Mouse (Mus musculus): ENCODE measurements around the gene Slc9a3r2. TPM values are rescaled to one million over a fixed set of nuclear protein-coding genes. Genes with fewer than 3 reads are reported as not detected.

Gene Slc9a3r2
- polyA plus RNA-seq, 1 experiment from 2014 or later: 44.9 TPM

GRCm38 (mm10) chr17:24600502-24600901 is 49.6 kb downstream of the Slc9a3r2 start:
- H3K36me3 ChIP-seq (ENCODE audit: control insufficient read depth, insufficient read depth, low read length): peaks cover 55% of the 10 kb centered on the region

DNA sequence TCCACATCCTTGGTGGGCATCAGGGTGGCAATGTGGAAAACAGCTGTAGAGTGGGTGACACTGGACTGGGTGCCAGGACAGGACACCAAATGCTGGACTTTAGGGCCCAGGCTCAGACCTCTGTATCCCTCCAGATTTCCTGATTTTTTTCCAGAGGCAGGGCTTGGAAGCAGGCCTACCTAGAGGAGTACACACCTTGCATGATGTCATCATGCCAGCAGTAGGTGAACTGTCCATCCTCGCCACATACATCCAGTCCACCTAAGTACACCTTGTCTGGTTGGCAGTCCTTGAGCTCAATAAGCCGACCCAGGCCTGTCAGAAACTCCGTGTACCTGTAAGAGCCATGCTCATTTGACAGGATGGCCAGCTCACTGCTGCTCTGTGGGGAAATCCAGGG is 52.1 kb downstream of the Slc9a3r2 start:
- no peak for ATAC-seq (ENCODE audit: insufficient number of reproducible peaks, insufficient read depth, low FRiP score, low read depth)
- H3K4me2 ChIP-seq (replicated peaks; ENCODE audit: low read depth, low read length): no peak overlapping the region
- no peak overlapping the region for H3K27ac ChIP-seq (ENCODE audit: low read length)
- 86% methylated on average over 3 of the region's 3 CpGs for WGBS
- no peaks in the 10 kb centered on the region for H3K4me1 ChIP-seq (ENCODE audit: control insufficient read depth, insufficient read depth, low read length)
- peaks cover 69% of the 10 kb centered on the region for H3K36me3 ChIP-seq (ENCODE audit: control insufficient read depth, insufficient read depth, low read length)
- no peak overlapping the region for H3K4me3 ChIP-seq (ENCODE audit: low read depth, low read length)
- no peaks in the 10 kb centered on the region for H3K27me3 ChIP-seq (ENCODE audit: control insufficient read depth, insufficient read depth, low read length)
- H3K9ac ChIP-seq (replicated peaks; ENCODE audit: low read depth, low read length): no peak overlapping the region
- no peaks in the 10 kb centered on the region for H3K9me3 ChIP-seq (ENCODE audit: control insufficient read depth, low read depth, low read length)

More at GRCm38 (mm10) chr17:24600502-24600901, 49.6 kb downstream of the Slc9a3r2 start:
- ATAC-seq (ENCODE audit: insufficient number of reproducible peaks, insufficient read depth, low FRiP score, low read depth): no peak
- 90% methylated on average over 4 of the region's 4 CpGs for WGBS
- Histone ChIP-seq H3K4me2 (replicated peaks; ENCODE audit: low read depth, low read length) (no peak overlapping the region), H3K9ac (replicated peaks; ENCODE audit: low read depth, low read length) (no peak overlapping the region), H3K27ac (ENCODE audit: low read length) (no peak overlapping the region), H3K27me3 (ENCODE audit: control insufficient read depth, insufficient read depth, low read length) (no peaks in the 10 kb centered on the region), H3K9me3 (ENCODE audit: control insufficient read depth, low read depth, low read length) (no peaks in the 10 kb centered on the region), H3K4me1 (ENCODE audit: control insufficient read depth, insufficient read depth, low read length) (no peaks in the 10 kb centered on the region), H3K4me3 (ENCODE audit: low read depth, low read length) (no peak overlapping the region)

DNA sequence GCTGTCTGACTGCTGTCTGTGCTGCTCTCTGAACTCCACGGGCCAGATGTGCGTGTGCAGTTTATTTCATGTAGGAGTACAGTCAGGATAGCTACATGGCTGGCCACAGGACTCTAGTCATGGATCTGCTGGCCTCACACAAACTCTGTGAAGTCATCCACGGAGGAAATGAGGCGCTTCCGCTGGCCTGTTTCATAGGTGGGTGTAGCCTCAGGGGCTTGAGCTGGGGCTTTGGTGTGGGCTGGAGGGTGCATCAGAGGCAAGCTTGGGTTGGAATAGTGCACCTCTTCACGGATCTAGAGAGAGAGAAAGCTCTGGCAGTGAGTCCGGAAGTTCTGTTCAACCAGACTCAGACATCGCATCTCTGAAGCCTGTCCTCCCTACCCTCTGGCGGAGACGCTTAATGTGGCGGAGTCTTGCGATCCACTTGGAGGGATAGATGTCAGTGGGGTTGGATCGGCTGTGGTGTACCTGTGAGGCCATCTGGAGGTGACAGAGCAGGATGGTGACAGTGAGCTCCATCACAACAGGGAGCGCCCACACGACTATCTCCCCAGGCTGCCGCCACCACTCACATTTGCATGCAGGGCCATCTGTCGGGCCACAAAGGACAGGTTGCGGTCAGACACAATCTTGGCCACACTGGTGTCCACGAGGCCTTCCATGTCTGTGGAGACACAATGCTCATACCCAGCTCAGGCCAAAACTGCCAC is 53.5 kb downstream of the Slc9a3r2 start:
- 90% methylated on average over 19 of the region's 19 CpGs for WGBS
- Histone ChIP-seq H3K9me3 (ENCODE audit: control insufficient read depth, low read depth, low read length) (no peaks in the 10 kb centered on the region), H3K4me1 (ENCODE audit: control insufficient read depth, insufficient read depth, low read length) (no peaks in the 10 kb centered on the region), H3K4me3 (ENCODE audit: low read depth, low read length) (no peak overlapping the region), H3K27ac (ENCODE audit: low read length) (no peak overlapping the region), H3K9ac (replicated peaks; ENCODE audit: low read depth, low read length) (no peak overlapping the region), H3K36me3 (ENCODE audit: control insufficient read depth, insufficient read depth, low read length) (peaks cover 69% of the 10 kb centered on the region), H3K27me3 (ENCODE audit: control insufficient read depth, insufficient read depth, low read length) (no peaks in the 10 kb centered on the region), H3K4me2 (replicated peaks; ENCODE audit: low read depth, low read length) (no peak overlapping the region)
- ATAC-seq (ENCODE audit: insufficient number of reproducible peaks, insufficient read depth, low FRiP score, low read depth): no peak

DNA sequence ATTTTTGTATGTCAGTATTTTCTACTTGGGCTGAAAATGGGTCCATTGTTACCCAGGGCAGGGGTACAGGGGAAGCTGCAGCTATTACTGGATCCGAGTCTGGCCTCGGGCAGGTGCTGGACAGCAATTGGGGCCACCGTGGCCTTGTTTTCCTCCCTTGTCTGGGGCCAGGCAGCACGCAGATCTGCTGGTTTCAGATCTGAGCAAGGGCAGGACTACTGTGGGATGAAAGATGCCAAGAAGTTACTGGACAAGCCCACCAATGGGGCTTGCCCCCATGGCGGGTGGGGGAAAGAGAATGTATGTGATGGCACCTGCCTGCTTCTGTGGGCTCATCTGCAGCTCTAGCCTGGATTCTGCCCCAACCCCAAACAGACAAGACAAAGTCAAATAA is 54.1 kb downstream of the Slc9a3r2 start:
- H3K27ac ChIP-seq (ENCODE audit: low read length): no peak overlapping the region
- peaks cover 72% of the 10 kb centered on the region for H3K36me3 ChIP-seq (ENCODE audit: control insufficient read depth, insufficient read depth, low read length)
- ATAC-seq (ENCODE audit: insufficient number of reproducible peaks, insufficient read depth, low FRiP score, low read depth): no peak
- no peaks in the 10 kb centered on the region for H3K27me3 ChIP-seq (ENCODE audit: control insufficient read depth, insufficient read depth, low read length)
- no peak overlapping the region for H3K4me3 ChIP-seq (ENCODE audit: low read depth, low read length)
- no peak overlapping the region for H3K4me2 ChIP-seq (replicated peaks; ENCODE audit: low read depth, low read length)
- no peaks in the 10 kb centered on the region for H3K9me3 ChIP-seq (ENCODE audit: control insufficient read depth, low read depth, low read length)
- H3K4me1 ChIP-seq (ENCODE audit: control insufficient read depth, insufficient read depth, low read length): no peaks in the 10 kb centered on the region
- H3K9ac ChIP-seq (replicated peaks; ENCODE audit: low read depth, low read length): no peak overlapping the region
- WGBS: 69% methylated on average over 5 of the region's 5 CpGs

DNA sequence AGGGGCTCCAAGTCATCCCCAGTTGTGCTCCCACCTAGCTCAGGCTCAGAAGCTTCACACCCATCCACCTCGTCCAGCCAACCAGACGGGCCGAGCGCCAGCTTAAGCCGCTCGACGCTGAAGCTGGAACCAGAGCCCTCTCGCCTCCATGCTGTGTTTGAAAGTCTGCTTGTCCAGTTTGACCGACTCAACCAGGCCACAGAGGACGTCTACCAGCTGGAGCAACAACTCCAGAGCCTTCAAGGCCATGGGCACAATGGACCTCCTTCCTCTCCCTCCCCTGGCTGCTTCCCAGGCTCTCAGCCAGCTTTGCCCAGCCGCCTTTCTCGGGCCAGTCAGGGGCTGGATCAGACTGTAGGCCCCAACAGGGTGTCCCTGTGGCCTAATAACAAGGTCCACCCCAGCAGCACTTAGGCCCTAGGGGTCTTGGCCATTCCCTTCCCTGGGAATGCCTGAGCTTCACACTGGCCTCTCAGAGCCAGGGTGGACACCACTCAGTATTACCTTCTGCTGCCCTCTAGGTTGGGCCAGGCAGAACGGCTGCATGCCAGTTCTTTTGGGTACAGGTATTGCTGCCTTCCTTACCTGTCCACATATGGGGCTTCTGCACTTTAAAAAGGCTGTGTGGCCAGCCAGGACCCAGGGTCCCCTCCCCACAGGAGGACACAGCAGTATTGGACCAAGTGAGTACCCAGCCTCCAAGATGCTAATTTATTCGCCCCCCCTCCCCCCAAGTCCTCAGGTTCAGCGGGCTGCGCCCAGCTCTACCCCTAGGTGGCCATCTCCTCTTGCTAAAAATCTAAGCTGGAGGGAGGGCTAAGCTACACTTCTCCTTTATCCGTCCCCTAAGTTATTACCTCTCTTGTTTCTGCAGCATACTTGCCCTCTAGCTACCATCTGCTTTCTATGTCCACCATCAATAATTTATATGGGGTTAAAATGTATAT is 54.7 kb downstream of the Slc9a3r2 start:
- ATAC-seq (ENCODE audit: insufficient number of reproducible peaks, insufficient read depth, low FRiP score, low read depth): no peak
- peaks cover 77% of the 10 kb centered on the region for H3K36me3 ChIP-seq (ENCODE audit: control insufficient read depth, insufficient read depth, low read length)
- no peak overlapping the region for H3K4me2 ChIP-seq (replicated peaks; ENCODE audit: low read depth, low read length)
- H3K9ac ChIP-seq (replicated peaks; ENCODE audit: low read depth, low read length): no peak overlapping the region
- H3K27ac ChIP-seq (ENCODE audit: low read length): no peak overlapping the region
- no peaks in the 10 kb centered on the region for H3K4me1 ChIP-seq (ENCODE audit: control insufficient read depth, insufficient read depth, low read length)
- WGBS: 78% methylated on average over 17 of the region's 17 CpGs
- no peaks in the 10 kb centered on the region for H3K27me3 ChIP-seq (ENCODE audit: control insufficient read depth, insufficient read depth, low read length)
- no peak overlapping the region for H3K4me3 ChIP-seq (ENCODE audit: low read depth, low read length)
- H3K9me3 ChIP-seq (ENCODE audit: control insufficient read depth, low read depth, low read length): no peaks in the 10 kb centered on the region

DNA sequence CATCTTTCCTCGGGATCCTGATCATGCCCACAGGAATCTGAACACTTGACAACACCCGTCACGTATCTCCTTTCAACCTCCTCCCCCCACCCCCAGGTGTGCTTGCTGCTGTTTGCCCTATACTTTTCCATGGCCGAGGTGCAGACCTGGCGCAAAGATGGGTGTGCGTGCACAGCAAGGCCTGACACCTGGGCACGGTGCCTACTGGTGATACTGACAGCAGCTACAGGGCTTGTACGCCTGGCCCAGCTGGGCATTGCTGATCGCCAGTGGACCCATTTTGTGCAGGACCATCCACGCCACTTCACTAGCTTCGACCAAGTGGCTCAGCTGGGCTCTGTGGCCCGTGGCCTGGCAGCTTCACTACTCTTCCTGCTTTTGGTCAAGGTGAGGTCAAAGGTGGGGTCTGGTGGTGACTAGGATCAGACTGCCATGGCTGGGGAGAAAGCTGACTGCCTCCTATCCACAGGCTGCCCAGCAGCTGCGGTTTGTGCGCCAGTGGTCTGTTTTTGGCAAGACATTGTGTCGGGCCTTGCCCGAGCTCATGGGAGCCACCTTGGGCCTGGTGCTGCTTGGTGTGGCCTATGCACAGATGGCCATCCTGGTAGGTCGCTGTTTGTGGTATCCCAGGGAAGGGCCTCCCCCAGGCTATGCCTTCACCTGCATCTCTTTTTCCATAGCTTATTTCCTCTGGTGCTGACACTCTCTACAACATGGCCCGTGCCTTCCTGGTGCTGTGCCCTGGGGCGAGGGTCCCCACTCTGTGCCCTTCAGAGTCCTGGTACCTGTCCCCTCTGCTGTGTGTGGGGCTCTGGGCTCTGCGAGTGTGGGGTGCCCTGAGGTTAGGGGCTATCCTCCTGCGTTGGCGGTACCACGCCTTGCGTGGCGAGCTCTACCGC is 55.9 kb downstream of the Slc9a3r2 start:
- 92% methylated on average over 26 of the region's 26 CpGs for WGBS
- H3K27ac ChIP-seq (ENCODE audit: low read length): no peak overlapping the region
- H3K27me3 ChIP-seq (ENCODE audit: control insufficient read depth, insufficient read depth, low read length): no peaks in the 10 kb centered on the region
- no peak for ATAC-seq (ENCODE audit: insufficient number of reproducible peaks, insufficient read depth, low FRiP score, low read depth)
- H3K4me3 ChIP-seq (ENCODE audit: low read depth, low read length): no peak overlapping the region
- no peak overlapping the region for H3K4me2 ChIP-seq (replicated peaks; ENCODE audit: low read depth, low read length)
- no peaks in the 10 kb centered on the region for H3K4me1 ChIP-seq (ENCODE audit: control insufficient read depth, insufficient read depth, low read length)
- no peak overlapping the region for H3K9ac ChIP-seq (replicated peaks; ENCODE audit: low read depth, low read length)
- H3K9me3 ChIP-seq (ENCODE audit: control insufficient read depth, low read depth, low read length): no peaks in the 10 kb centered on the region
- peaks cover 80% of the 10 kb centered on the region for H3K36me3 ChIP-seq (ENCODE audit: control insufficient read depth, insufficient read depth, low read length)

GRCm38 (mm10) chr17:24593248-24593647 is 56.9 kb downstream of the Slc9a3r2 start:
- no peak overlapping the region for H3K4me3 ChIP-seq (ENCODE audit: low read depth, low read length)
- H3K9me3 ChIP-seq (ENCODE audit: control insufficient read depth, low read depth, low read length): no peaks in the 10 kb centered on the region
- H3K9ac ChIP-seq (replicated peaks; ENCODE audit: low read depth, low read length): no peak overlapping the region
- 86% methylated on average over 5 of the region's 5 CpGs for WGBS
- peaks cover 81% of the 10 kb centered on the region for H3K36me3 ChIP-seq (ENCODE audit: control insufficient read depth, insufficient read depth, low read length)
- H3K27me3 ChIP-seq (ENCODE audit: control insufficient read depth, insufficient read depth, low read length): no peaks in the 10 kb centered on the region
- no peak for ATAC-seq (ENCODE audit: insufficient number of reproducible peaks, insufficient read depth, low FRiP score, low read depth)
- no peaks in the 10 kb centered on the region for H3K4me1 ChIP-seq (ENCODE audit: control insufficient read depth, insufficient read depth, low read length)
- H3K27ac ChIP-seq (ENCODE audit: low read length): no peak overlapping the region
- no peak overlapping the region for H3K4me2 ChIP-seq (replicated peaks; ENCODE audit: low read depth, low read length)

GRCm38 (mm10) chr17:24591695-24592094 is 58.4 kb downstream of the Slc9a3r2 start:
- Histone ChIP-seq H3K4me3 (ENCODE audit: low read depth, low read length) (no peak overlapping the region), H3K27me3 (ENCODE audit: control insufficient read depth, insufficient read depth, low read length) (no peaks in the 10 kb centered on the region), H3K36me3 (ENCODE audit: control insufficient read depth, insufficient read depth, low read length) (peaks cover 82% of the 10 kb centered on the region), H3K9ac (replicated peaks; ENCODE audit: low read depth, low read length) (no peak overlapping the region), H3K4me1 (ENCODE audit: control insufficient read depth, insufficient read depth, low read length) (no peaks in the 10 kb centered on the region), H3K4me2 (replicated peaks; ENCODE audit: low read depth, low read length) (no peak overlapping the region), H3K27ac (ENCODE audit: low read length) (no peak overlapping the region), H3K9me3 (ENCODE audit: control insufficient read depth, low read depth, low read length) (no peaks in the 10 kb centered on the region)
- ATAC-seq (ENCODE audit: insufficient number of reproducible peaks, insufficient read depth, low FRiP score, low read depth): no peak
- WGBS: 93% methylated on average over 5 of the region's 5 CpGs

Data from stomach, embryonic 14.5 days (tissue).